Mouse (Mus musculus) heart, embryonic 15.5 days (tissue): Measurements from ENCODE around the gene Mei4. TPM values are rescaled to one million over a fixed set of nuclear protein-coding genes. Genes with fewer than 3 reads are reported as not detected.

ENCODE experiments used
- ATAC-seq: fragments of 200-750 bp; cut with Nextera tagmentation; replicated peaks from 2 replicates; pipeline ENCODE4 v1.8.0; 2017; ENCODE audit warnings: low read depth, moderate TSS enrichment; ENCODE audit not compliant: insufficient number of reproducible peaks, insufficient read depth, low FRiP score
- H3K27ac ChIP-seq: fragments of 300-500 bp; sonication (generic); 2 replicates; pipeline ENCODE4 v1.5.1; 2015; ENCODE audit warnings: mild to moderate bottlenecking, inconsistent platforms
- H3K27me3 ChIP-seq: fragments of 300-500 bp; sonication (generic); 2 replicates; pipeline ENCODE4 v1.6.1; 2015; ENCODE audit warnings: inconsistent platforms
- H3K36me3 ChIP-seq: fragments of 300-500 bp; sonication (generic); 2 replicates; pipeline ENCODE4 v1.6.1; 2015; ENCODE audit warnings: mild to moderate bottlenecking, inconsistent platforms
- H3K4me1 ChIP-seq: fragments of 300-500 bp; sonication (generic); replicated peaks from 2 replicates; pipeline ENCODE4 v1.6.1; 2015; ENCODE audit warnings: inconsistent platforms
- H3K4me2 ChIP-seq: fragments of 300-500 bp; sonication (generic); 2 replicates; pipeline ENCODE4 v1.6.1; 2015; ENCODE audit warnings: inconsistent platforms, mild to moderate bottlenecking, moderate library complexity
- H3K4me3 ChIP-seq: fragments of 300-500 bp; sonication (generic); 2 replicates; pipeline ENCODE4 v1.5.1; 2015; ENCODE audit warnings: mild to moderate bottlenecking, inconsistent platforms
- H3K9ac ChIP-seq: fragments of 300-500 bp; sonication (generic); 2 replicates; pipeline ENCODE4 v1.6.1; 2015; ENCODE audit warnings: mild to moderate bottlenecking, inconsistent platforms
- H3K9me3 ChIP-seq: fragments of 300-500 bp; sonication (generic); replicated peaks from 2 replicates; pipeline ENCODE4 v1.6.1; 2016; ENCODE audit warnings: inconsistent platforms
- WGBS: fragments of 180-500 bp; shearing (Covaris S2); methylation state at CpG from one replicate; pipeline ENCODE4 v1.1.7; 2015; ENCODE audit warnings: mixed read lengths; 5-methylcytosine and 5-hydroxymethylcytosine counted together
- polyA plus RNA-seq: library from polyadenylated mRNA; unstranded; fragments of >200 nt; fragmentation: Nextera tagmentation; extraction: Ambion mirVana; gene quantifications from 2 replicates; pipeline ENCODE4 v1.2.1, GENCODE M21; 2015

Mei4 gene
- 0.20 and 0.37 TPM in 2 replicates for polyA plus RNA-seq

GRCm38 (mm10) chr9:81863181-81863887 is at the start of gene Mei4:
Gene Mei4, plus strand, starts transcription at chr9:81863670.
- Histone ChIP-seq H3K27me3 (peaks cover 17% of the 10 kb centered on the region), H3K27ac (no peak within 1 kb of the TSS), H3K4me3 (peak within 1 kb of the TSS; percentile 60), H3K9me3 (no peaks in the 10 kb centered on the region), H3K36me3 (no peaks in the 10 kb centered on the region), H3K4me1 (peaks cover 3% of the 10 kb centered on the region), H3K4me2 (peak within 1 kb of the TSS; percentile 96), H3K9ac (peak within 1 kb of the TSS; percentile 44)
- WGBS, result 3% methylated on average over 32 of the region's 32 CpGs
- ATAC-seq, result peak; percentile 92

DNA sequence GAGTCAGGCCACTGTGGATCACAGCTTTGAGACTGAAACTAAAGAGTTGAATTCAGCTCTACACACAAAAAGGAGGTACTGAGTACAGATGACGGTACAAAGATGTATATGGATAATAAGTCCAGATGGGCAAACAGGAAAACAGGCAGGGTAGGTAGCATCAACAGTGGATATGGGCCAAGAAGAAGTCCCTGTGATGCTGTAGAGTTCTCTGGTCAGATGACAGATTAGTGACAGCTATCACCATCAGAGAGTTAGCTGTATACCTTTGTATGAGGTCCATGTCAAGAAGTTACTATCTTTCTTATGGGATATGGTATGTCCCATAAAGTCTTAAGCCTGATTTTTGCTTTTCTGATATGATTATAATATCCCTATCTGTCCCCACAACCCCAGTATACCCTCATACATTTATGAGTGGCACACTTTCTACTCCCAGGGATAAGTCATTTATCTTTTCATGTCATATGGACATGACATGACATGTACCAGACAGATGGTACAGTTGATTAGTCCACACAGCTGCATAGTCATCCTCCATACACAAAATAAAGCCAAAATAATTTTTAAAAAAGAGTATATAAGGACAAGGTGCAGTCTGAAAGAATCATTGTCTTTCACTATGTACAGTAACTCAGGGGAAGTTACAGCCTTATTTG is 43.6 kb upstream of the Mei4 start:
- no peak overlapping the region for H3K27ac ChIP-seq
- no peaks in the 10 kb centered on the region for H3K4me1 ChIP-seq
- ATAC-seq, result no peak
- no peaks in the 10 kb centered on the region for H3K36me3 ChIP-seq
- no peak overlapping the region for H3K9ac ChIP-seq
- H3K4me3 ChIP-seq, result no peak overlapping the region
- H3K27me3 ChIP-seq, result no peaks in the 10 kb centered on the region
- 69% methylated on average over 1 of the region's 1 CpGs for WGBS
- no peaks in the 10 kb centered on the region for H3K9me3 ChIP-seq
- H3K4me2 ChIP-seq, result no peak overlapping the region

GRCm38 (mm10) chr9:81827560-81827959 is 35.9 kb upstream of the Mei4 start:
- H3K9ac ChIP-seq, result no peak overlapping the region

GRCm38 (mm10) chr9:81834056-81834455 is 29.4 kb upstream of the Mei4 start:
- no peaks in the 10 kb centered on the region for H3K9me3 ChIP-seq
- H3K27ac ChIP-seq, result no peak overlapping the region
- H3K36me3 ChIP-seq, result no peaks in the 10 kb centered on the region
- no peak overlapping the region for H3K9ac ChIP-seq
- no peak for ATAC-seq
- H3K4me2 ChIP-seq, result no peak overlapping the region
- H3K4me1 ChIP-seq, result no peaks in the 10 kb centered on the region
- H3K4me3 ChIP-seq, result no peak overlapping the region
- H3K27me3 ChIP-seq, result no peaks in the 10 kb centered on the region

More at GRCm38 (mm10) chr9:81827560-81827959, 35.9 kb upstream of the Mei4 start:
- WGBS, result 74% methylated on average over 2 of the region's 2 CpGs
- H3K27me3 ChIP-seq, result no peaks in the 10 kb centered on the region
- no peak overlapping the region for H3K4me3 ChIP-seq
- H3K9me3 ChIP-seq, result no peaks in the 10 kb centered on the region
- no peak for ATAC-seq
- no peaks in the 10 kb centered on the region for H3K36me3 ChIP-seq
- H3K4me1 ChIP-seq, result no peaks in the 10 kb centered on the region
- H3K27ac ChIP-seq, result no peak overlapping the region
- no peak overlapping the region for H3K4me2 ChIP-seq

DNA sequence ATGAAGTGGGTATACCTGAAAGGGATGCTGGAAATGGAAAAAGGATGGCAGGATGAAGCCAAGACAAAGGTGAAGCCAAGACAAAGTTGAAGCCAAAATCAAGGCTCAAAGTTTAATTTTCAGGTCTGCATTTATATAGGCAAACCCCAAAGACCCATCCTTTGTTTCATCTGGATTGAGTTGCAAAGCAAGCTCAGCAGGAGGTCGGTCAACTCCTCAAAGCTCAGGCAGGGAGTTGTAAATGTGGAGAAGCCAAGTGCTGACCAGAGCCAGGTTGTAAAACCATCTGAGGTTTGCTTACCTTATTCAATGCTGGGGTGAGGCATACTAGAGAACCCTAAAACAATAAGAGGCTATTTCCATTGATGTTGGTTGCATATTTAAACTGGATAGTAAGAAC is 4.6 kb upstream of the Mei4 start:
- H3K4me1 ChIP-seq, result peaks cover 3% of the 10 kb centered on the region
- no peaks in the 10 kb centered on the region for H3K9me3 ChIP-seq
- no peak overlapping the region for H3K4me2 ChIP-seq
- no peak overlapping the region for H3K27ac ChIP-seq
- H3K9ac ChIP-seq, result no peak overlapping the region
- no peak for ATAC-seq
- H3K4me3 ChIP-seq, result no peak overlapping the region
- WGBS, result 38% methylated on average over 1 of the region's 1 CpGs
- H3K36me3 ChIP-seq, result no peaks in the 10 kb centered on the region
- peaks cover 17% of the 10 kb centered on the region for H3K27me3 ChIP-seq

- 0 out of 2 replicates have a peak, but pooled peaks have one; percentile 45 for ATAC-seq
- peak overlapping the region; percentile 60 for H3K4me3 ChIP-seq
- H3K36me3 ChIP-seq, result no peaks in the 10 kb centered on the region
- WGBS, result 14% methylated on average over 13 of the region's 13 CpGs
- H3K4me1 ChIP-seq, result peaks cover 3% of the 10 kb centered on the region
- peak overlapping the region; percentile 44 for H3K9ac ChIP-seq
- peak overlapping the region; percentile 96 for H3K4me2 ChIP-seq
- H3K27ac ChIP-seq, result no peak overlapping the region
- H3K9me3 ChIP-seq, result no peaks in the 10 kb centered on the region
- H3K27me3 ChIP-seq, result peaks cover 17% of the 10 kb centered on the region
These were observed 391 bp downstream of the Mei4 start for GRCm38 (mm10) chr9:81863888-81864234.

GRCm38 (mm10) chr9:81866032-81866431 is 2.6 kb downstream of the Mei4 start:
- H3K4me2 ChIP-seq, result no peak overlapping the region
- peaks cover 3% of the 10 kb centered on the region for H3K4me1 ChIP-seq
- no peak for ATAC-seq
- H3K9ac ChIP-seq, result no peak overlapping the region
- WGBS, result 59% methylated on average over 2 of the region's 2 CpGs
- no peaks in the 10 kb centered on the region for H3K36me3 ChIP-seq
- H3K4me3 ChIP-seq, result no peak overlapping the region
- H3K27me3 ChIP-seq, result peaks cover 17% of the 10 kb centered on the region
- no peaks in the 10 kb centered on the region for H3K9me3 ChIP-seq
- no peak overlapping the region for H3K27ac ChIP-seq

GRCm38 (mm10) chr9:81921456-81921855 is 58.0 kb downstream of the Mei4 start:
- 81% methylated on average over 1 of the region's 1 CpGs for WGBS

GRCm38 (mm10) chr9:81924744-81925143 is 61.3 kb downstream of the Mei4 start:
- H3K4me2 ChIP-seq, result no peak overlapping the region
- no peak overlapping the region for H3K27ac ChIP-seq
- no peaks in the 10 kb centered on the region for H3K9me3 ChIP-seq
- H3K36me3 ChIP-seq, result no peaks in the 10 kb centered on the region
- H3K4me1 ChIP-seq, result no peaks in the 10 kb centered on the region
- no peak overlapping the region for H3K9ac ChIP-seq
- no peak overlapping the region for H3K4me3 ChIP-seq
- no peak for ATAC-seq
- no peaks in the 10 kb centered on the region for H3K27me3 ChIP-seq

More at GRCm38 (mm10) chr9:81921456-81921855, 58.0 kb downstream of the Mei4 start:
- Histone ChIP-seq H3K9me3 (no peaks in the 10 kb centered on the region), H3K4me2 (no peak overlapping the region), H3K4me3 (no peak overlapping the region), H3K4me1 (no peaks in the 10 kb centered on the region), H3K27ac (no peak overlapping the region), H3K27me3 (no peaks in the 10 kb centered on the region), H3K36me3 (no peaks in the 10 kb centered on the region), H3K9ac (no peak overlapping the region)
- ATAC-seq, result no peak

DNA sequence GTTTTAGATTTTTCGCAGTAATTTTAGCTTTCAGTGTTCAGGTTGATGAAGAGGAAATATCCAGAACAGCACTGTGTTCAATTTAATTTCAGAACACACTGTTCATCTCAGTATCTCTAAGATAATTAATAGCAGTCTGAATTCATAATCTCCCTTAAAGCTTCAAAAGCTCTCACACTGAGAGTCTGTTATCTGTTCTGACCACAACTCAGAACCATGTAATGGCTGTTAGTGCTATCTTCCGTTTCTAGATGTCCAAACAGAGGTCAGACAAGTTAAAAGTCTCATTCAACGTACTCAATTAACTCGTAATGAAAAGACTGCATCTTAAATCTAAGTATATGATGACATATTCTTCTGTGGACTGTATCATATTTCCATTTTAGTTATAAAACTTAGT is 77.1 kb downstream of the Mei4 start:
- H3K9me3 ChIP-seq, result no peaks in the 10 kb centered on the region
- no peak overlapping the region for H3K9ac ChIP-seq
- no peak overlapping the region for H3K27ac ChIP-seq
- H3K36me3 ChIP-seq, result no peaks in the 10 kb centered on the region
- 70% methylated on average over 4 of the region's 4 CpGs for WGBS
- no peaks in the 10 kb centered on the region for H3K27me3 ChIP-seq
- no peak overlapping the region for H3K4me3 ChIP-seq
- no peaks in the 10 kb centered on the region for H3K4me1 ChIP-seq
- ATAC-seq, result no peak
- H3K4me2 ChIP-seq, result no peak overlapping the region

DNA sequence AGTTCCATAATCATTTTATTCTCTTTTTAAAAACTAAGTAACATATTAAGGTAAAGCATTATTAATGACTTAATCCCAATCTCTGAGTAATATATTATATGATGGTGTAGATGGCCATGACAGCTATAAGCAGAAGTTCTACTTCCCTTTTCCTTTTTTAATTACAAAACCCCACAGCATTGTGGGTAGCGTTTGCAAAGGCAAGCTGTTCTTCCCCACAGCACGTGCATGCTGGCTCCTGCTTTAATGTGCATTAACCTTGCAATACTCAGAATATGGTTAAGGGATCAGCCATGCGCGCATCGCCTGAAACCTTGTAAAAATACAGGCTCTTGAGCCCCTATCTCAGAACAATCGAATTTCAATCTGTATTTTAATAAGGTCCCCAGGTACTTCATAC is 82.2 kb downstream of the Mei4 start:
- WGBS, result 71% methylated on average over 6 of the region's 6 CpGs
- H3K4me3 ChIP-seq, result no peak overlapping the region
- H3K4me1 ChIP-seq, result no peaks in the 10 kb centered on the region
- H3K27me3 ChIP-seq, result no peaks in the 10 kb centered on the region
- no peak overlapping the region for H3K27ac ChIP-seq
- H3K4me2 ChIP-seq, result no peak overlapping the region
- no peak for ATAC-seq
- no peaks in the 10 kb centered on the region for H3K36me3 ChIP-seq
- H3K9ac ChIP-seq, result no peak overlapping the region
- no peaks in the 10 kb centered on the region for H3K9me3 ChIP-seq

- no peak overlapping the region for H3K4me2 ChIP-seq
- no peaks in the 10 kb centered on the region for H3K27me3 ChIP-seq
- no peaks in the 10 kb centered on the region for H3K36me3 ChIP-seq
- ATAC-seq, result no peak
- H3K9me3 ChIP-seq, result no peaks in the 10 kb centered on the region
- no peak overlapping the region for H3K27ac ChIP-seq
- H3K4me3 ChIP-seq, result no peak overlapping the region
- no peak overlapping the region for H3K9ac ChIP-seq
- H3K4me1 ChIP-seq, result no peaks in the 10 kb centered on the region
- 72% methylated on average over 3 of the region's 3 CpGs for WGBS
These were observed 93.4 kb downstream of the Mei4 start for GRCm38 (mm10) chr9:81956858-81957257.
